Mouse (Mus musculus) CH12.LX (cell line): ENCODE data around the gene Gm37240. TPM values are rescaled to one million over a fixed set of nuclear protein-coding genes. Genes with fewer than 3 reads are reported as not detected.
A peak's percentile ranks its signal among the peaks of the same experiment; 100 is the strongest.

Source experiments
- DNase-seq: peaks from one replicate; pipeline ENCODE4 v3.0.0-alpha.2; 2013; ENCODE audit errors: extremely low read depth
- H3K27ac ChIP-seq: 2 replicates; pipeline ENCODE4 v1.5.1; 2012; ENCODE audit warnings: low read depth, mild to moderate bottlenecking, control low read depth, moderate library complexity; ENCODE audit not compliant: insufficient read depth
- H3K27me3 ChIP-seq: replicated peaks from 2 replicates; pipeline ENCODE3; 2012; ENCODE audit warnings: inconsistent platforms
- H3K36me3 ChIP-seq, 2 experiments: replicated peaks in 1 of 2; 2 replicates each; pipeline versions ENCODE3 to v1.6.1; 2012; ENCODE audit warnings: inconsistent platforms in 1 of 2, low read length in 1 of 2, mild to moderate bottlenecking in 1 of 2, mixed read lengths in 1 of 2, moderate library complexity in 1 of 2; ENCODE audit not compliant: control insufficient read depth in 1 of 2, insufficient read depth in 1 of 2
- H3K4me1 ChIP-seq, 2 experiments: 2 replicates each; pipeline ENCODE4 v1.6.1; 2012; ENCODE audit warnings: inconsistent platforms in 1 of 2, moderate library complexity in 1 of 2; ENCODE audit not compliant: insufficient read depth in 2 of 2, control insufficient read depth in 1 of 2
- H3K4me2 ChIP-seq: 2 replicates; pipeline ENCODE4 v1.6.1; 2012; ENCODE audit warnings: low read depth, mild to moderate bottlenecking, control low read depth; ENCODE audit not compliant: poor library complexity, insufficient read depth, severe bottlenecking
- H3K4me3 ChIP-seq, 3 experiments: fragments of 150-350 bp in 1 of 3; sonication (generic) in 1 of 3; replicated peaks in 1 of 3; 2 replicates each; pipeline versions ENCODE3 to v1.5.1; 2011 to 2012; ENCODE audit warnings: low read depth in 2 of 3, low read length in 2 of 3, mild to moderate bottlenecking in 2 of 3, moderate library complexity in 2 of 3, control low read depth in 1 of 3, improper control_type of control experiment in 1 of 3, inconsistent platforms in 1 of 3, mixed read lengths in 1 of 3; ENCODE audit not compliant: poor library complexity in 1 of 3
- H3K79me2 ChIP-seq: replicated peaks from 2 replicates; pipeline ENCODE4 v1.6.1; 2012; ENCODE audit warnings: mild to moderate bottlenecking, moderate library complexity; ENCODE audit not compliant: control insufficient read depth, poor library complexity, insufficient read depth, severe bottlenecking; ENCODE audit errors: extremely low read depth
- H3K9ac ChIP-seq: 2 replicates; pipeline ENCODE4 v1.6.1; 2012; ENCODE audit warnings: low read depth, mild to moderate bottlenecking, control low read depth, moderate library complexity; ENCODE audit not compliant: insufficient read depth
- H3K9me3 ChIP-seq: replicated peaks from 2 replicates; pipeline ENCODE3; 2012; ENCODE audit warnings: low read length, inconsistent platforms, mixed read lengths
- BHLHE40 ChIP-seq: IDR thresholded peaks from 2 replicates; pipeline ENCODE4 v1.6.1; 2011; ENCODE audit warnings: mild to moderate bottlenecking, low read depth, low read length, improper control_type of control experiment
- CHD2 ChIP-seq: IDR thresholded peaks from 2 replicates; pipeline ENCODE4 v1.6.1; 2011; ENCODE audit warnings: low read length, improper control_type of control experiment
- CTCF ChIP-seq, 2 experiments: IDR thresholded peaks in 1 of 2; conservative IDR thresholded peaks in 1 of 2; 2 replicates each; pipeline ENCODE4 v1.5.1; 2011 to 2012; ENCODE audit warnings: low read depth in 2 of 2, low read length in 2 of 2, improper control_type of control experiment in 1 of 2, inconsistent platforms in 1 of 2, mild to moderate bottlenecking in 1 of 2, moderate library complexity in 1 of 2
- ELF1 ChIP-seq: IDR thresholded peaks from 2 replicates; pipeline ENCODE4 v1.6.1; 2014; ENCODE audit warnings: low read depth, mild to moderate bottlenecking, inconsistent platforms, low read length, improper control_type of control experiment
- EP300 ChIP-seq: IDR thresholded peaks from 2 replicates; pipeline ENCODE4 v1.6.1; 2011; ENCODE audit warnings: low read length, improper control_type of control experiment
- ETS1 ChIP-seq: conservative IDR thresholded peaks from 2 replicates; pipeline ENCODE4 v1.6.1; 2012; ENCODE audit warnings: low read depth, mild to moderate bottlenecking, inconsistent platforms, low read length, improper control_type of control experiment, moderate library complexity
- HCFC1 ChIP-seq: IDR thresholded peaks from 2 replicates; pipeline ENCODE4 v1.6.1; 2012; ENCODE audit warnings: low read depth, mild to moderate bottlenecking, inconsistent platforms, low read length, improper control_type of control experiment
- IRF4 ChIP-seq: IDR thresholded peaks from 2 replicates; pipeline ENCODE4 v1.6.1; 2014; ENCODE audit warnings: low read depth, mild to moderate bottlenecking, inconsistent platforms, low read length, improper control_type of control experiment
- JUN ChIP-seq: IDR thresholded peaks from 2 replicates; pipeline ENCODE4 v1.6.1; 2011; ENCODE audit warnings: low read depth, mild to moderate bottlenecking, low read length, improper control_type of control experiment, moderate library complexity; ENCODE audit not compliant: insufficient read depth
- JUND ChIP-seq: conservative IDR thresholded peaks from 2 replicates; pipeline ENCODE4 v1.6.1; 2011; ENCODE audit warnings: low read depth, low read length, improper control_type of control experiment
- KAT2A ChIP-seq: IDR thresholded peaks from 2 replicates; pipeline ENCODE4 v1.6.1; 2012; ENCODE audit warnings: low read length, improper control_type of control experiment, inconsistent platforms; ENCODE audit not compliant: insufficient replicate concordance
- MAFK ChIP-seq: IDR thresholded peaks from 2 replicates; pipeline ENCODE4 v1.6.1; 2011; ENCODE audit warnings: low read length, improper control_type of control experiment; ENCODE audit not compliant: insufficient replicate concordance
- MAZ ChIP-seq: IDR thresholded peaks from 2 replicates; pipeline ENCODE4 v1.6.1; 2012; ENCODE audit warnings: low read depth, mild to moderate bottlenecking, inconsistent platforms, low read length, improper control_type of control experiment, moderate library complexity
- MEF2A ChIP-seq: IDR thresholded peaks from 2 replicates; pipeline ENCODE4 v1.6.1; 2014; ENCODE audit warnings: low read depth, mild to moderate bottlenecking, inconsistent platforms, low read length, improper control_type of control experiment, borderline replicate concordance
- MXI1 ChIP-seq: IDR thresholded peaks from 2 replicates; pipeline ENCODE4 v1.6.1; 2011; ENCODE audit warnings: mild to moderate bottlenecking, low read depth, low read length, improper control_type of control experiment
- MYC ChIP-seq: IDR thresholded peaks from 2 replicates; pipeline ENCODE4 v1.6.1; 2011; ENCODE audit warnings: low read depth, mild to moderate bottlenecking, improper control_type of control experiment, low read length
- NRF1 ChIP-seq: IDR thresholded peaks from 2 replicates; pipeline ENCODE4 v1.6.1; 2014; ENCODE audit warnings: low read depth, mild to moderate bottlenecking, inconsistent platforms, low read length, improper control_type of control experiment, moderate library complexity
- POLR2A ChIP-seq: IDR thresholded peaks from 2 replicates; pipeline ENCODE4 v1.6.1; 2011; ENCODE audit warnings: low read depth, mild to moderate bottlenecking, improper control_type of control experiment, low read length
- RCOR1 ChIP-seq: conservative IDR thresholded peaks from 2 replicates; pipeline ENCODE4 v1.6.1; 2012; ENCODE audit warnings: low read depth, mild to moderate bottlenecking, inconsistent platforms, low read length, improper control_type of control experiment
- SIN3A ChIP-seq: IDR thresholded peaks from 2 replicates; pipeline ENCODE4 v1.6.1; 2012; ENCODE audit warnings: low read length, improper control_type of control experiment, inconsistent platforms
- TBP ChIP-seq: conservative IDR thresholded peaks from 2 replicates; pipeline ENCODE4 v1.6.1; 2011; ENCODE audit warnings: low read depth, low read length, improper control_type of control experiment
- TCF12 ChIP-seq: IDR thresholded peaks from 2 replicates; pipeline ENCODE4 v1.6.1; 2014; ENCODE audit warnings: low read depth, mild to moderate bottlenecking, inconsistent platforms, low read length, improper control_type of control experiment
- UBTF ChIP-seq: IDR thresholded peaks from 2 replicates; pipeline ENCODE4 v1.6.1; 2012; ENCODE audit warnings: low read depth, mild to moderate bottlenecking, inconsistent platforms, low read length, improper control_type of control experiment, moderate library complexity
- USF2 ChIP-seq: conservative IDR thresholded peaks from 2 replicates; pipeline ENCODE4 v1.6.1; 2011; ENCODE audit warnings: low read depth, low read length, improper control_type of control experiment
- ZC3H11A ChIP-seq: IDR thresholded peaks from 2 replicates; pipeline ENCODE4 v1.6.1; 2012; ENCODE audit warnings: low read depth, mild to moderate bottlenecking, inconsistent platforms, low read length, improper control_type of control experiment
- ZKSCAN1 ChIP-seq: IDR thresholded peaks from 2 replicates; pipeline ENCODE4 v1.6.1; 2012; ENCODE audit warnings: low read depth, inconsistent platforms, low read length, improper control_type of control experiment, borderline replicate concordance
- dilution Hi-C: fragments of 300-500 bp; cut with MboI; formaldehyde crosslinking; loops from 2 replicates; pipeline ENCODE4 v1.14.3; 2020; ENCODE audit warnings: low sequenced_read_pairs; ENCODE audit not compliant: extremely low pct_unique_long_range_greater_than_20kb, extremely low pct_ligation_motif_present
- in situ Hi-C: fragments of 300-500 bp; cut with MboI; formaldehyde crosslinking; loops from 3 replicates; pipeline ENCODE4 v1.14.3; 2019; ENCODE audit warnings: low sequenced_read_pairs, low pct_ligation_motif_present, low pct_unique_long_range_greater_than_20kb, mixed read lengths
- polyA plus RNA-seq: library from polyadenylated mRNA; unstranded; fragments of >175 nt; gene quantifications from 2 replicates; pipeline ENCODE4 v1.2.1, GENCODE M21; 2012; ENCODE audit warnings: low read depth; ENCODE audit not compliant: insufficient read length
- total RNA-seq, 2 experiments: library from RNA; depleted of rRNA; stranded (reverse); fragments of 300-350 nt in 1 of 2; fragments of >200 nt in 1 of 2; gene quantifications; 2 replicates each; pipeline ENCODE4 v1.2.3; 2012 to 2014

The Gm37240 gene
- 0.08 and 0.17 TPM in 2 replicates for total RNA-seq (2012; rRNA removed)
- total RNA-seq (2014; rRNA removed) = 0.14 and 0.19 TPM in 2 replicates
- polyA plus RNA-seq = 0.14 TPM in 1 of 2 replicates, not detected in the other

DNA sequence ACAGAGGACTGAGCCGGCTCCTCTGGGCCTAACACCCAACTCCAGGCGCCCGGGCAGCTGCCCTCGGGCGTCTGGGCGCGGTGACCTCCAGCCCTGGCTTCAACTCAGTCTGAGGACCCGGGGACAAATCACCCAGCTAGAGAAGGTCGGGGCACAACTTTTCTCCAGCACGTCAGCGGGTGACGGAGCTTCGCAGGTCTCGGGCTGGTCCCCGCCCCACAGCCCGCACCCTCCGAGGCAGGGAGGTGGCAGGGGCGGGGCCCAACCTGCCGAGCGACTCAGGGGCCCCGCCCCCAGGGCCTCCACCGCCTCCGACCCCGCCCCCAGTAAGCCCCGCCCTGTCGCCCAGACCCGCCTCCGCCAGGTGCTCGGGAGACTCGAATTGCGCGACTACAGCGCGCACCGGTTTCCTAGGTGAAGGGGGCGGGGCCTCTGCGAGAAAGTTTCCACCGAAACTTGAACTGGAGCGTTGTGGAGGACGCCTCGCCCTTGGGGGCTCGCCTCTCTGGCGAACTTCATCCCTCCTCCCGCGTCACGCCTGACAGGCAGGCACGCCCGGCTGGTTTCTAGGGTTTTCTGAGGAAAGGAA lies at the start of gene Gm37240, which contains the start of gene Glt28d2:
TSS of gene Gm37240 (minus strand) at position 280 of the 589 bp plus-strand sequence.
TSS of gene Glt28d2 (minus strand) at position 278 of the 589 bp plus-strand sequence.
- Histone ChIP-seq H3K36me3 (no peaks in the 10 kb centered on the region), H3K4me3 (peak within 1 kb of the TSS in 2 of 3 experiments; percentile 28 to 43), H3K9me3 (no peaks in the 10 kb centered on the region), H3K9ac (no peak within 1 kb of the TSS), H3K27ac (no peak within 1 kb of the TSS), H3K27me3 (peaks cover 43% of the 10 kb centered on the region), H3K79me2 (no peaks in the 10 kb centered on the region), H3K4me1 (peaks cover 3 to 19% of the 10 kb centered on the region in 2 experiments; a peak in 3 of 4 replicates), H3K4me2 (peak within 1 kb of the TSS; percentile 74)
- TF ChIP-seq MXI1 = peak; percentile 70; the same call in 1 of the 2 replicates
- TF ChIP-seq SIN3A = peak; percentile 55
- TF ChIP-seq ETS1 = peak; percentile 77; the same call in 1 of the 2 replicates
- peak; percentile 60; the same call in 1 of the 2 replicates for TF ChIP-seq MEF2A
- TF ChIP-seq TCF12 = peak; percentile 60; the same call in 1 of the 2 replicates
- 0 out of 2 replicates have a peak, but pooled peaks have one; percentile 45 for TF ChIP-seq MAFK
- TF ChIP-seq EP300 = peak; percentile 30
- 0 out of 2 replicates have a peak, but pooled peaks have one; percentile 42 for TF ChIP-seq MAZ
- peak; percentile 79 for TF ChIP-seq NRF1
- no peak for TF ChIP-seq ELF1
- no peak for TF ChIP-seq KAT2A
- TF ChIP-seq ZC3H11A = no peak
- TF ChIP-seq USF2 = no peak
- TF ChIP-seq RCOR1 = no peak
- peak; percentile 95 for TF ChIP-seq BHLHE40
- TF ChIP-seq IRF4 = peak; percentile 85
- in situ Hi-C loops = no loop called here
- dilution Hi-C loops = no loop called here
- peak; percentile 93 for DNase-seq

DNA sequence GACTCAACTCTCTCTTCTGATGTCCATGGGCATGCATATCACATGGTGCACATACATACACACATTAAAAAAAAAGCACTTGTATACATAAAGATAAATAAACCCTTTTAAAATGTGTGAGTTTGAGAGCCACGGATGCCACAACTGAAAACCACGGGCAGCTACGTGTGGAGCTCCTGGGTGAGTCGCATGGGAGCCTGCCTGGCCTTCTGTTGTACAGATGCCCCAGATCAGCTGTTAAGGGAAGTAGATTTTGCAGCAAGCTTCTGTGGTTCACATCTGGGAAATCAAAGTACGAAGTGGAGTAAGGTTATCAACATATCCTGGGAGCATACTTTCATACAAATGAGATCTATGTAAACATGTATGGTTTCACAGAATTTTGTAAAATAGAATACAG lies 46.3 kb upstream of the Gm37240 start:
- H3K9ac ChIP-seq = no peak overlapping the region
- DNase-seq = no peak
- dilution Hi-C loops = no loop called here
- no peak overlapping the region for H3K4me3 ChIP-seq
- H3K36me3 ChIP-seq = no peaks in the 10 kb centered on the region
- peaks cover 0 to 2% of the 10 kb centered on the region in 2 experiments; a peak in 1 of 4 replicates for H3K4me1 ChIP-seq
- no peak overlapping the region for H3K27ac ChIP-seq
- TF ChIP-seq ZKSCAN1 = no peak
- TF ChIP-seq BHLHE40 = no peak
- TF ChIP-seq CHD2 = no peak
- TF ChIP-seq NRF1 = no peak
- TF ChIP-seq TBP = no peak
- TF ChIP-seq USF2 = no peak
- no peak for TF ChIP-seq JUND
- TF ChIP-seq HCFC1 = no peak
- no peak for TF ChIP-seq POLR2A
- no peak for TF ChIP-seq ELF1
- no peak for TF ChIP-seq KAT2A
- TF ChIP-seq MYC = no peak
- no peak for TF ChIP-seq JUN
- TF ChIP-seq CTCF (conservative IDR thresholded peaks at IDR 0.05 in 1 of 2, IDR thresholded peaks at IDR 0.05 in 1 of 2; ENCODE audit: low read depth in 2 of 2, low read length in 2 of 2) = no peak
- no peak for TF ChIP-seq UBTF
- in situ Hi-C loops = no loop called here
- no peaks in the 10 kb centered on the region for H3K9me3 ChIP-seq
- H3K27me3 ChIP-seq = no peaks in the 10 kb centered on the region
- H3K79me2 ChIP-seq = no peaks in the 10 kb centered on the region
- H3K4me2 ChIP-seq = no peak overlapping the region
